ENCODE assay signal across 26 mouse cellular contexts in the genomic region with DNA sequence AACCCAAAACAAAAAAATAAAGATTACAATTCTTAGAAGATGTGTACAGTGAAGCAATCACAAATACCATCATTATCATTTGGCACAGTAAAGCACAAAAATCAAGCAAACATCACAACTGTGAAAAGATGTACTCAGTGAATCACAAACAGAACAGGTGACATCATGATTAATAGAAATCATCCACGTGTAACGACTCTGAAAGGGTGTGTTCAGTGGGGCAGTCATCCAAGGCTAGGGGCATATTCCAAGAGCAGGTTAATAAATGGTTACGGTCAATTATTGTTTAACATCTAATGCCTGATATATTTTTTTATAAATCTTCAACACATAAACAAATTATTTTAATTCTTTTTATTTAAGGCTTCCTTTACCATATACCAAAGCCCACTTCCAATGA. TPM values are rescaled to one million over a fixed set of nuclear protein-coding genes. Genes with fewer than 3 reads are reported as not detected.
DNase-seq lines count a peak whose midpoint lies in the region; ATAC-seq and TF ChIP-seq lines count a peak whose summit lies in the region.
"Had no signal": no experiment of that assay in that cellular context is flagged by ENCODE, and none has a peak within 500 bp of the region (broad histone marks: within the 10 kb centered on the region; RNA-seq: fewer than 3 reads in every experiment).

No protein-coding gene starts in this region.

- H3K27me3 ChIP-seq in kidney, adult 2 months (replicated peaks; ENCODE audit: control insufficient read depth, insufficient read depth, low read length), result no peaks in the 10 kb centered on the region
- H3K27me3 ChIP-seq in kidney, embryonic 14.5 days (ENCODE audit: control insufficient read depth, insufficient read depth, low read length), result no peaks in the 10 kb centered on the region
- H3K27me3 ChIP-seq: CH12.LX; embryonic facial prominence, embryonic 12.5 days; embryonic facial prominence, embryonic 15.5 days; hindbrain, embryonic 12.5 days; hindbrain, embryonic 15.5 days; Patski had no signal

- H3K9ac ChIP-seq in kidney, embryonic 14.5 days (ENCODE audit: low read depth, low read length), result no peak overlapping the region
- H3K9ac ChIP-seq: embryonic facial prominence, embryonic 12.5 days; embryonic facial prominence, embryonic 15.5 days; forebrain, postnatal 0 days; hindbrain, embryonic 12.5 days; hindbrain, embryonic 15.5 days had no signal

- H3K27ac ChIP-seq in kidney, adult 2 months (ENCODE audit: insufficient read depth, low read depth, low read length), result no peak overlapping the region
- no peak overlapping the region for H3K27ac ChIP-seq in kidney, embryonic 14.5 days (ENCODE audit: low read depth, low read length)
- H3K27ac ChIP-seq: embryonic facial prominence, embryonic 12.5 days; embryonic facial prominence, embryonic 15.5 days; gastrocnemius, adult 2 months; hindbrain, embryonic 12.5 days; hindbrain, embryonic 15.5 days had no signal

- WGBS in kidney, adult 2 months, result 53% methylated on average over 3 of the region's 3 CpGs
- WGBS in kidney, embryonic 14.5 days, result 79% methylated on average over 3 of the region's 3 CpGs

- H3K4me1 ChIP-seq in kidney, adult 2 months (ENCODE audit: control insufficient read depth, insufficient read depth, low read length), result peaks cover 15% of the 10 kb centered on the region; the same call in 1 of the 2 replicates
- no peaks in the 10 kb centered on the region for H3K4me1 ChIP-seq in kidney, embryonic 14.5 days (ENCODE audit: control insufficient read depth, insufficient read depth, low read length)
- H3K4me1 ChIP-seq: embryonic facial prominence, embryonic 12.5 days; embryonic facial prominence, embryonic 15.5 days; hindbrain, embryonic 12.5 days; hindbrain, embryonic 15.5 days had no signal

- no peaks in the 10 kb centered on the region for H3K9me3 ChIP-seq in kidney, embryonic 14.5 days (ENCODE audit: control insufficient read depth, low read length)
- H3K9me3 ChIP-seq: embryonic facial prominence, embryonic 12.5 days; embryonic facial prominence, embryonic 15.5 days; G1E; hindbrain, embryonic 12.5 days; hindbrain, embryonic 15.5 days had no signal

- H3K4me2 ChIP-seq in kidney, embryonic 14.5 days (replicated peaks; ENCODE audit: low read depth, low read length), result no peak overlapping the region
- H3K4me2 ChIP-seq: embryonic facial prominence, embryonic 12.5 days; embryonic facial prominence, embryonic 15.5 days; heart, embryonic 11.5 days; hindbrain, embryonic 12.5 days; hindbrain, embryonic 15.5 days had no signal

- DNase-seq in kidney, adult 2 months, result peak; percentile 89
- DNase-seq in kidney, postnatal 4 days, result no peak
- DNase-seq in kidney, postnatal 10 days, result peak; percentile 33
- peak; percentile 63 to 74 for DNase-seq in kidney, postnatal 25 days
- no peak for DNase-seq in left cerebral cortex, adult 9 months (ENCODE audit: low spot score in 2 of 2)
- DNase-seq: adrenal gland, postnatal 10 days; adrenal gland, postnatal 36 days; B cell, adult 2 months; cerebellum, adult 2 months; cerebellum, adult 9-11 months; cerebellum, postnatal 25 days; forebrain, postnatal 0 days; gastrocnemius, adult 2 months; gastrocnemius, postnatal 14 days; heart, adult 11 months had no signal

- H3K4me3 ChIP-seq in kidney, adult 2 months (ENCODE audit: insufficient read depth, low read depth, low read length), result no peak overlapping the region
- no peak overlapping the region for H3K4me3 ChIP-seq in kidney, embryonic 14.5 days (ENCODE audit: low read length)
- H3K4me3 ChIP-seq: embryonic facial prominence, embryonic 12.5 days; embryonic facial prominence, embryonic 15.5 days; gastrocnemius, adult 2 months; hindbrain, embryonic 12.5 days; hindbrain, embryonic 15.5 days had no signal

- no peak for TF ChIP-seq CTCF in kidney, adult 2 months (conservative IDR thresholded peaks at IDR 0.05; ENCODE audit: insufficient read depth, insufficient read length, low read depth, low read length)

- no peak for ATAC-seq in kidney, embryonic 14.5 days (ENCODE audit: low FRiP score, low TSS enrichment)
- ATAC-seq: forebrain, embryonic 14.5 days; forebrain, postnatal 0 days; Patski had no signal

- TF ChIP-seq POLR2A in kidney, adult 2 months (IDR thresholded peaks at IDR 0.05; ENCODE audit: low read depth, low read length), result no peak

- H3K36me3 ChIP-seq in kidney, adult 2 months (ENCODE audit: control insufficient read depth, insufficient read depth, low read length), result no peaks in the 10 kb centered on the region
- H3K36me3 ChIP-seq in kidney, embryonic 14.5 days (ENCODE audit: control insufficient read depth, insufficient read depth, low read length), result no peaks in the 10 kb centered on the region
- H3K36me3 ChIP-seq: embryonic facial prominence, embryonic 12.5 days; embryonic facial prominence, embryonic 15.5 days; G1E; hindbrain, embryonic 12.5 days; hindbrain, embryonic 15.5 days had no signal

RNA-seq across cellular contexts. Expression of a gene that starts 44.9 kb away (rescaled TPM):
- polyA plus RNA-seq in kidney, adult 2 months (2012; rRNA removed), result 16.5 and 17.6 TPM in 2 replicates
- 8.4 and 8.7 TPM in 2 replicates for polyA plus RNA-seq in kidney, embryonic 14.5 days (2014; fragmentation: Nextera tagmentation; extraction: Ambion mirVana)
- polyA plus RNA-seq: G1E had no signal

RNA-seq across cellular contexts. Expression of a gene that starts 47.6 kb away (rescaled TPM):
- 0.57 and 0.67 TPM in 2 replicates for polyA plus RNA-seq in kidney, adult 2 months (2012; rRNA removed)
- polyA plus RNA-seq in kidney, embryonic 14.5 days (2014; fragmentation: Nextera tagmentation; extraction: Ambion mirVana), result 0.29 and 0.64 TPM in 2 replicates
- polyA plus RNA-seq: G1E; heart, embryonic 11.5 days; heart, postnatal 0 days had no signal

RNA-seq across cellular contexts. Expression of a gene that starts 50.4 kb away (rescaled TPM):
- polyA plus RNA-seq in kidney, adult 2 months (2012; rRNA removed), result 1.3 and 1.7 TPM in 2 replicates
- polyA plus RNA-seq in kidney, embryonic 14.5 days (2014; fragmentation: Nextera tagmentation; extraction: Ambion mirVana), result 0.39 and 0.74 TPM in 2 replicates

Comparison
In these comparisons a context has a peak if more than half of its experiments do, and no peak if none do; other contexts are left out.
1. DNase-seq: peak in kidney, adult 2 months (single experiment), kidney, postnatal 10 days (single experiment) and kidney, postnatal 25 days (2 of 2); none in kidney, postnatal 4 days (0 of 2) and left cerebral cortex, adult 9 months (0 of 2).